Mouse (Mus musculus) gastrocnemius, postnatal 14 days (tissue): ENCODE data around the gene Gnptg. TPM values are rescaled to one million over a fixed set of nuclear protein-coding genes. Genes with fewer than 3 reads are reported as not detected.
A peak's percentile ranks its signal among the peaks of the same experiment; 100 is the strongest.

Experiments used
- DNase-seq: peaks from one replicate; pipeline ENCODE4 v3.0.0; 2021; ENCODE audit warnings: mixed read lengths
- intact Hi-C: fragments of 180-260 bp; cut with DNase I; formaldehyde crosslinking; loops from one replicate; pipeline ENCODE4 v1.15.1; 2025; ENCODE audit warnings: low total_unique reads
- microRNA-seq, 2 experiments: library from miRNA; unstranded; fragments of <30 nt; microRNA quantifications; one replicate each; pipeline ENCODE4 v1.2.0; 2021
- total RNA-seq, 2 experiments: library from RNA; stranded (reverse); gene quantifications; 2 replicates each; pipeline ENCODE4 v1.2.3; 2021

Gnptg gene
- total RNA-seq, 2 experiments from 2014 or later = 12.3 to 14.8 TPM

DNA sequence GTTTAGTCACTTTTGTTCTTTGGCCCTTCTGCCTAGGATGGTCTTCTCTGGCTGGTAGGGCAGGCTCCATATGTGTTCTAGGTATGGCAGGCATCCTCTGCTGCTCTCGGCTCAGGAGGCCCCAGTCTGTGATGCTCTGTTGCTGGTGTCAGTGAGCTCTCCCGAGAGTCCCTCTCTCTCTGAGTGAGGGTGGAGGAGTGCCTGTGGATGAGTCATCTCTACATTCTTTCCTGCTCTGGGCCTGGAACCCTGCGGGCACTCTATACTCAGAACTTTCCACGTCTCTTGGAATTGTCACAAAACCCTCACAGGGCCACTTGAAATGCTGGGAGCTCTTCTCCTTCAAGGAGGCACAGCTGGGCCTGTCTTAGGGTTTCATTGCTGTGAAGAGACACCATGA is 28.2 kb downstream of the Gnptg start:
- DNase-seq = no peak
- intact Hi-C loops = no loop called here

DNA sequence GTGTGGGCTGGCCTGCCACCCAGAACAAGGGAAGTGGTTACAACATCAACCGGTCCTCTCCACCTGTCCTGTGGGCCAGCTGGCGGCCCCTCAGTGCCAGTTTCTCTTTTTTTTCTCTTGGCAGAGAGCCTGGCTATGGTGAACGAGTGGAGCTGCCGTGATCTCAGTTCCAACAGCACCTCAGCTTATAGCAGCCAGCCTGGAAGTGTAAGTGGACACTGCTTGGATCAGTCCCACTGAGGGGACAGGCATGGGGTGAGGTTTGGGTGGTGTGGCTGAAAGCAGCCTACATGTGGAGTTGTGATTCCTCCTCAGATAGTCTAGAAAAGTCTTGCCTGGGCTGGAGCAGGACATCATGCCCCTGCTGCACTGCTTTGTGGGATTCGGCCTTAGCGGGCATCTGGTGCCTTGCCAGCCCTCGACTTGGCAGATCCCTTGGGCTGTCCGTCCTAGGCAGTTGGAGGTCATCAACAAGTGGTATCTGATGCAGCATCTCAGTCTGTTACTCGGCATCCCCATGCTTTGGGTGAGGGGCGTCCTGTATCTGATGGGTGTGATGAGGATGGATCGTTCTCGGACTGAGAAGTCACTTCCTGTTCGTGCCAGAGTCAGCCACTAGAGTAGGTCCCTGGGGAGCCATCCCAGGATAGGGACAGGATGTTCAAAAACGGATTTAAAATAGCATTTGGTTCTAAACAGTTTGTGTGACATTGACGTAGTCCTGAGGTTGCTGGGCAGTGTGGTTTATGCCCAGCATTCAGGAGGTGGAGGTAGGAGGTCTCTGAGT is 29.1 kb downstream of the Gnptg start:
- DNase-seq = peak; percentile 37
- intact Hi-C loops = no loop called here

DNA sequence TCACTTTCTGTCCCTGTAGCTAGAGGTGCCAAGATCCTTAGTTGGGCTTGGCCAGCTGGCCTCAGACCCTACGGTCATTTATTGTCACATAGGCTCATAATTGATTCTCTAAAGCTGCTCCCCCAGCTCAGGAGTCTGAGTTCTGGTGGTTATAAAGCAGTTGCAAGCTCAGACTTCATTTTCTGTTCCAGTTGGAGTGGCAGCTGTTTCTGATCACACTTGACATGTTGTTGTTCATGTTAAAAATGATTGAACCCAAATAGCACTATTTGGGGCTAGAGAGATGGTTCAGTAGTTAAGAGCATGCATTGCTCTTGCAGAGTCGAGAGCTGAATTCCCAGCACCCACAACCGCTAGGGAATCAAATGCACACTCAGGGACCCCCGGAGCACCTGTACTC is 29.9 kb downstream of the Gnptg start:
- intact Hi-C loops = no loop called here
- no peak for DNase-seq

DNA sequence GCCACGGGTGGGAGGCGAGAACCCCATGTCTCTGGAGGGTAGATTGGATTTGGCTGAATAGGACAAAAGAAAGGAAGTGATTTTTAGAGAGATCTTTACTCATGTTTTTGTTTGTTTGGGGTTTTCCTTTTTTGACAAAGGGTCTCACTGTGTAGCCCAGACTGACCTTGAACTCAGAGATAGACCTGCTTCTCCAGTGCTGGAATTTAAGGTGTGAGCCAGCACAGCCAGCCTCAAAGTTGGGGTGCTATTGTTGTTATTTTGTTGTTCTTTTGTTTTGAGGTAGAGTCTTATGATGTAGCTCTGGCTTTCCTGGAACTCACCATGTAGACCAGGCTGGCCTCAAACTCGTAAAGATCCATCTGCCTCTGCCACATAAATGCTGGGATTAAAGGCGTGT is 37.5 kb downstream of the Gnptg start:
- DNase-seq = no peak
- intact Hi-C loops = no loop called here

DNA sequence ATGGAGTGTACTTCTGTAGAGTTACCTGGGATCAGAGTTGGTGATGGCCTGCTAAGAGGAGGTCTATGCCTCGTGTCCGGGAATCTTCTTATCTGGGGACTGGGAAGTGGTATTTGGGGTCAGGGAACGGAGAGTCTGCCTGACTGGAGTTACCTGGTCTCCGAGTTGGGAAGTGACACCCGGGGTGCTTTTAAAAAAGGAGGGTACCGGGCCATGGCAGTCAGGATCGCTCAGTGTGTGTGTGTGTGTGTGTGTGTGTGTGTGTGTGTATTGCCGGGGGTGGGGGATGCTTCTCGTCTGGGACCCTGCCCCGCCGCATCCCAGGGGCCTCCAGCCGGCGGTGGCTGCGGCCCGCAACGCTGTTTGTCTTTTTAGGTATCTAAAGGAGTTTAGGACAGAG is 50.8 kb downstream of the Gnptg start:
- intact Hi-C loops = loop anchor here (10.0 kb wide), 1 partner anchor 76 kb away; no protein-coding TSS in a partner anchor
- no peak for DNase-seq

DNA sequence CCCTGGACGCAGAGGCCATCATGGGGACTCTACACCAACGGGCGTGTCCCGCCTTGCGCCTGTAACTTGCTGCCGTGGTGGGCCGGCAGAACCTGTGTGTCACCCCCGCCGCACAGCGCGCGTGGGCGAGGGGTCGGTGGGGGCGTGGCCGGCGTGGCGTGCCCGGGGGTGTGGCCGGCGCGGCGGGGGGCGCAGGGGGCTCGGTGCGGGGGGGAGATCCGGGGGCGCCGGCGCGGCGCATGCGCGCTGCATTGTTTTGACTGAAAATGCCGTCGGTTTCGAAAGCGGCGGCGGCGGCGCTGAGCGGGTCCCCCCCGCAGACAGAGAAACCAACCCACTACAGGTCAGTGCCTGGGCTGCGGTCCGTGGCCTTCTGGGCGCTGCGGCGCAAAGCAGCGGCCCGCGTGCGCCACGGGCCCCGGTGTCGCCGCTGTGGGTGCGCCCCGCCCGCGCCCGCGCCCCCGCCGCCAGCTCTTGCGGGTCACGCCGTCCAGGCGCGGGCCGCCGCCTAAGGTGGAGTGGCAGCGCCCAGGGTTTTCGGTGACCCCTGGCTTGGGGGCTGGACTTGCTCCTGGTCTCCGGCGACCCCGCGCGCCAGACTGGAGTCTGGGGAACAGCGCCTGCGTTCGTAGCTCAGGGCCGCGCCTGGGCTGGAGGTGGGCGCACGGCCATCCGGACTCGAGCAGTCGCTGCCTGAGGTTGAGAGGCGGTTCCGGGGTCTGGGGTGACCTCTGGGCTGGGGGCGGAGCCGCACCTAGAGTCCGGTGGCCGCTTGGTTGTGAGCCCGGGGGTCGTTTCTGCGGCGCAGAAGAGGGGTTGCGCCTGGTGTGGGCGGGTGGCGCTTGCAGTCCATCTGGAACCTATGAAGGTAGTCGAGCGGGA is 51.5 kb downstream of the Gnptg start, which contains the start of gene Unkl:
TSS of gene Unkl (plus strand) at position 248 of the 882 bp plus-strand sequence.
- peak; percentile 80 for DNase-seq
- intact Hi-C loops = loop anchor here (10.0 kb wide), 1 partner anchor 76 kb away; no protein-coding TSS in a partner anchor

DNA sequence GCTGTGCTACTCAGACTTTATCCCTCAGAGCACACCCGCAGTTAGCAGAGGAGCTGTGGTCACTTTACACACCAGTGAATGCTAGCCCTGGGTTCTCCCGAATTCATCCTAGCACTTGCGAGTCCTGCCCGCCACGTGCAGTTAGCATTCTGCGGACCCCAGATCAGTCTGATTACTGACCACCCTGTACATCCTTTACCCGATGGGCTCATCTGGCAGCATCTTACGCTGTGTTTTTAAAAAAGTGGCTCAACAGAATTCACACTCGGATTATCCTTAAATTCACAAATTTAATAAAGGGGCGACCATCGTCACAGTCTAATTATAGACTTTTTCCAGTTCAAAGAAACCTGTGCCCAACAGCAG is 52.2 kb downstream of the Gnptg start:
- intact Hi-C loops = loop anchor here (10.0 kb wide), 1 partner anchor 77 kb away; no protein-coding TSS in a partner anchor
- no peak for DNase-seq

DNA sequence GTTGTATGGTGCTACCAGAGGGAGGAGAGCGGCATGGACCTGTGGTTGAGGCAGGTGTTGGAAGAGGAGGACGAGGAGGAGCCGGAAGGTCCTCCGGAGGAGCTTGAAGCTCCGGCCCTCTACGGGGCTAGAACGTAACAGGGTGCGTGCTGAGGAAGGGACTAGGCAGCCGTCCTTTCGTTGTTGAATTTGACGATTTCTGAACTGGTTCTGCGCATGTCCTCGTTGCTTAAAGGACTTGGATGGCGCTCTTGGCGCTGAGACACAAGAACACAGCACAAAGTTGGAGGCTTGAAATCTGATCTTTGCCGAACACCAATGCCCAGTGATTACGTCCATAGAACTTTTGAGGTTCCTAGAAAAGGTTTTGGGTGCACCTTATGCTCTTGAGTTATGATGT is 55.0 kb downstream of the Gnptg start:
- DNase-seq = no peak
- intact Hi-C loops = loop anchor here (5.0 to 10.0 kb wide), 2 partner anchors 48 to 80 kb away; no protein-coding TSS in a partner anchor

DNA sequence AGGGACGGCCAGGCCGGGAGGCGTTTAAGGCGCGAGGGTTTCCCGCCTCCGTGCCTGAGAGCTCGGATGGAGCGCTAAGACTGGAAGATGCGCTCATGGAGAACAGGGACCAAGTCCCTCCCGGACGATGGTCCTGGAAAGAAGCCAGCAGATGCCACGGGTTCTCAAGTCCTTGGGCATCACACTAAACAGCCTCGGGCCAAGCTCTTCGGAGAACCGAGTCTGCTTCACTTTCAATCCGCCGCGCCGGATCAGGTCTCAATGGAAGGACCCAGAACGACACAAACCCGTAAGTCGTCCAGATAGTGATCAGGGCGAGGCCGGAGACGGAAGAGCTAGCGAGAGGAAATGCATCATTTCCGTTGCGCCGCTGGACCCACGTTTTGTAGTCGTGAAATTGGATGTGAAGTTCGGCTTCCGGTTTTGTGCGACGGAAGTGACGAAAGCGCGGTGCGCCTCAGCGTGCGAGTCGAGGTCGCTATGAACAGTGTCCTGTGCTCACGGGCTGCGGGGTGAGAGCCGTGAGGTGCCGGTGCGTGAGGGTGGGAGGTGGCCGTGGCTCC is 55.7 kb downstream of the Gnptg start, which contains the start of gene BC003965:
TSS of gene BC003965 (plus strand) at position 426 of the 563 bp plus-strand sequence.
- peak; percentile 95 for DNase-seq
- intact Hi-C loops = loop anchor here (5.0 to 10.0 kb wide), 2 partner anchors 47 to 81 kb away; no protein-coding TSS in a partner anchor

Small RNA genes within 50 kb of the gene (microRNA-seq; reads per million reads assigned to microRNA genes)
- 0 to 0.32 reads per million in 2 experiments for gene Mir3547

Other genes starting within 250 kb of the Gnptg start
- 1 to 10 TPM; 7.1 to 7.3 TPM for gene Cramp1l, start 224.3 kb downstream of the Gnptg start, total RNA-seq
- gene Ift140, start 224.0 kb downstream of the Gnptg start, total RNA-seq = 1 to 10 TPM; 2.9 to 4.1 TPM
- gene Tmem204, start 156.5 kb downstream of the Gnptg start, total RNA-seq = 10 to 100 TPM; 13.9 to 16.3 TPM
- gene Telo2, start 124.2 kb downstream of the Gnptg start, total RNA-seq = 1 to 10 TPM; 9.2 to 9.3 TPM
- 1 to 10 TPM; 8.4 to 9.6 TPM for gene Ptx4, start 119.4 kb downstream of the Gnptg start, total RNA-seq
- gene Clcn7, start 106.7 kb downstream of the Gnptg start, total RNA-seq = 10 to 100 TPM; 14.3 to 15.5 TPM
- gene Ccdc154, start 77.7 kb downstream of the Gnptg start, total RNA-seq = not detected
- gene Gm38655, start 64.7 kb downstream of the Gnptg start, total RNA-seq = not detected
- gene BC003965, start 55.6 kb downstream of the Gnptg start, total RNA-seq = 10 to 100 TPM; 13.0 to 13.1 TPM
- 1 to 10 TPM; 4.6 to 4.8 TPM for gene Unkl, start 51.7 kb downstream of the Gnptg start, total RNA-seq
- 10 to 100 TPM; 19.7 to 21.0 TPM for gene Tsr3, start within 50 bp of the Gnptg start, total RNA-seq
- gene Baiap3, start 16.2 kb upstream of the Gnptg start, total RNA-seq = under 1 TPM in 1 of 2 experiments, not detected in 1; 0.41 TPM
- gene Ube2i, start 34.5 kb upstream of the Gnptg start, total RNA-seq = 10 to 100 TPM; 74.9 to 82.6 TPM
- gene Prss34, start 58.3 kb upstream of the Gnptg start, total RNA-seq = 1 to 10 TPM; 1.8 to 2.7 TPM
- gene Prss28, start 68.5 kb upstream of the Gnptg start, total RNA-seq = not detected
- not detected for gene Prss29, start 78.5 kb upstream of the Gnptg start, total RNA-seq
- 1 to 10 TPM; 4.0 to 4.7 TPM for gene Tpsab1, start 105.4 kb upstream of the Gnptg start, total RNA-seq
- gene Tpsb2, start 126.2 kb upstream of the Gnptg start, total RNA-seq = 10 to 100 TPM in 1 of 2 experiments, 1 to 10 TPM in 1; 9.4 to 12.6 TPM
- not detected for gene Tpsg1, start 129.1 kb upstream of the Gnptg start, total RNA-seq
- gene Cacna1h, start 193.7 kb upstream of the Gnptg start, total RNA-seq = 1 to 10 TPM; 3.2 to 3.4 TPM
- gene Tekt4, start 214.5 kb upstream of the Gnptg start, total RNA-seq = not detected